Mouse (Mus musculus): ENCODE results near the gene Ppp6r1. TPM values are rescaled to one million over a fixed set of nuclear protein-coding genes. Genes with fewer than 3 reads are reported as not detected.

Ppp6r1 gene
- total RNA-seq (2021) = 100 to 1,000 TPM in 1 of 2 experiments, 10 to 100 TPM in 1; 98.4 to 103 TPM
- long read RNA-seq, experiment 1, transcript Ppp6r1-201 (24 exons, 3,862 nt) = major isoform, 34 of 59 reads
- long read RNA-seq, experiment 1, partial matches to known transcripts = 17 of 59 reads
- long read RNA-seq, experiment 1, other reads (novel, unspliced or antisense) = 8 of 59 reads
- long read RNA-seq, experiment 2, transcript Ppp6r1-201 (24 exons, 3,862 nt) = major isoform, 82 of 133 reads
- long read RNA-seq, experiment 2, partial matches to known transcripts = 26 of 133 reads
- long read RNA-seq, experiment 2, other reads (novel, unspliced or antisense) = 25 of 133 reads

DNA sequence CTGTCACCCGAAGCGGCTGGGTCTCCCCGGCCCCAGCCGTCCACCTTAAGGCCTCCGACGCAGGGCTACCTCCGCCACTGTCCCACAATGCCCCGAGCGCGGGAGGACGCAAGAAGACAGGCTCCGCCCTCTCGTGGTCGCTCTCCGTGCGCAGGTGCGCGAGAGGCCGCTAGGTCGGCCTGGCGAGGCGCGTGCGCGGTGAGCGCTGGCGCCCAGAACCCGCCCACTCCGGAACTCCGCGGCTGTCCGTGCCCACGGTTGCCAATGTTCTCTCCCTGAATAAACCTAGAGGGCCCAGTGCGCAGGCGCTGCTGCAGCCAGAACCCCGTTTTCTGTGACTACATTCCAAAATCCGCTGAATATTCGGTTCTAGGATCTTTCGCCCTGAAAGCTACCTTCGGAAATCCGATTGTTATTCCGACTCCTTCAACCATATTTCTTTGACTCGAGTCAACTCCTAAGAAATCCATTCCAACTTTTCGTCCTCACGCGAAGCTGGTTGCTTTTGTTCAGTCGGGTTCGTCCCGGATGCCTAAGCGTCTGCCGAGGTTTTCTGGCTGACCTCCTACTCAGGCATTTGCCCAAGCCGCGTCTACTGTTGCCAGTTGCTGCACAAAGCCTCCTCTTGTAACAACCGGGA is at the start of gene Ppp6r1:
TSS of gene Ppp6r1 (minus strand) at position 108 of the 640 bp plus-strand sequence.
- DNase-seq (ENCODE audit: low spot score in 2 of 2) = peak; percentile 88 to 94

DNA sequence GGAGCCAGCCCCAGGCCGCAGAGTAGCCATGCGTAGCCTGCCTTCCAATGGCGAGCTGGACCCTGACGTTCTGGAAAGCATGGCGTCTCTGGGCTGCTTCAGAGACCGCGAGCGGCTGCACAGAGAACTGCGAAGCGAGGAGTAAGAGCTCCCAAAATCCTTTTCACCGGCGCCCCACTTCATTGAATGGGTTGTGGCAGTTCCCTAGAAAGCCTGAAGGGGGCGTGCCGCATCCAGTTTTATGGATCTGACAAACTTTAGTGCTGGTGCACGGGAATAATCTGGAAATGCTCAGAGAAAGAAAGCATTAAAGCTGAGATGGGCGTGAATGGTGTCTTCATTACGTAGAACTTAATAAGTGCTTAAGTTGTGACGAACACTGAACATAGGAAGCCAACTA is 46.3 kb upstream of the Ppp6r1 start:
- DNase-seq (ENCODE audit: low spot score in 2 of 2) = peak in 1 of 2 experiments; percentile 22

DNA sequence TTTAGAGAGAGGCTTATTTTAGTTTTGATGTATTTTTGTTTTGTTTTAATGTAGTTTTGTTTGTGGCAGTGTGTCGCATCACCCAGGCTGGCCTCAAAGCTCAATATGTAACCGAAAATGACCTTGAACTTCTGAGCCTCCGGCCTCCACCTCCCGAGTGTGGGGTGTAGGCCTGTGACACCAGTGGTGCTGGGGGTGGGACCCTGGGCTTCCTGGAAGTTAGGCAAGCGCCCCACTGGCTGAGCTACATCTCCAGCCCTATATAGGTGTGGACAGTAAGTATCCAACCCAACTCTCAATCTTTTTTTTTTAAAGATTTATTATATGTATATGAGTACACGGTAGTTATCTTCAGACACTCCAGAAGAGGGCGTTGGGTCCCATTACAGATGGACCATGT is 44.4 kb upstream of the Ppp6r1 start:
- DNase-seq (ENCODE audit: low spot score in 2 of 2) = no peak

DNA sequence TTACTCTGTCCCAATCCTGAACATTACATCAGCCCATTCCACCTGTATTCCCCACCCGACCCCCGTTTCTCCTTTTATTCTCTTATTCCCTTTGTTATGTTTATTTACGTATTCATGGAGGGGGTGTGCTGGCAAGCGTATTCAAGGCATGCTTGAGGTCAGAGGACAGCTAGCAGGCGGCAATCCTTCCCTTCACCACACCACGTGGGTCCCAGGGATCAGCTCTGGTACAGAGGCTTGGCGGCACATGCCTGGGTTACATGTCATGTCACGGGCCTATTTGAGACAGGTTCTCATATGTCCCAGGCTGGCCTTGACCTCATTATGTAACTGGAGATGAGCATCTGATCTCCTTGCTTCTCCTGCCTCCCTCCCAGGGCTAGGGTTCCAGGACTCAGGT is 43.5 kb upstream of the Ppp6r1 start:
- DNase-seq (ENCODE audit: low spot score in 2 of 2) = no peak

DNA sequence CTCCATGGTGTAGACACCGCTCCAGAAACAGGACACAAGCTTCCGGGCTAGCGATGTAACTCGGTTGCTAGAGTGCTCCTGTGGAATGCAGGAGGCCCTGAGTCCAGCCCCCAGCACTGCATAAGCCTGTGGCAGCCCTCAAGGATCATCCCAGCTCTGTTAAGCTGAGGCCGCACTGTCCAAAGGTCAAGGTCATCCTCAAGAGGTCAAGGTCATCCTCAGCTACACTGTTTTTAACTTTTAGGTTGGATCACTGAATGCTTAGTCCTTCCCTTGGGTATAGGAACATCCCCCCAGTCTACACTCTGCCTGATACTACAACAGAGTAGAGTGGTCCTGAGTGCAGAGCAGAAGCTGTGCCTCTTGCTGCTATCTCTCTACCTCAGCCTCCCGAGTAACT is 34.2 kb upstream of the Ppp6r1 start:
- DNase-seq (ENCODE audit: low spot score in 2 of 2) = no peak

- DNase-seq (ENCODE audit: low spot score in 2 of 2) = no peak
Measured at GRCm38 (mm10) chr7:4690951-4691653, 32.3 kb upstream of the Ppp6r1 start.

- DNase-seq (ENCODE audit: low spot score in 2 of 2) = peak; percentile 33 to 45
Measured at GRCm38 (mm10) chr7:4690387-4690786, 31.6 kb upstream of the Ppp6r1 start, which contains the start of gene Brsk1. TSS of gene Brsk1 (plus strand) at chr7:4690604.

DNA sequence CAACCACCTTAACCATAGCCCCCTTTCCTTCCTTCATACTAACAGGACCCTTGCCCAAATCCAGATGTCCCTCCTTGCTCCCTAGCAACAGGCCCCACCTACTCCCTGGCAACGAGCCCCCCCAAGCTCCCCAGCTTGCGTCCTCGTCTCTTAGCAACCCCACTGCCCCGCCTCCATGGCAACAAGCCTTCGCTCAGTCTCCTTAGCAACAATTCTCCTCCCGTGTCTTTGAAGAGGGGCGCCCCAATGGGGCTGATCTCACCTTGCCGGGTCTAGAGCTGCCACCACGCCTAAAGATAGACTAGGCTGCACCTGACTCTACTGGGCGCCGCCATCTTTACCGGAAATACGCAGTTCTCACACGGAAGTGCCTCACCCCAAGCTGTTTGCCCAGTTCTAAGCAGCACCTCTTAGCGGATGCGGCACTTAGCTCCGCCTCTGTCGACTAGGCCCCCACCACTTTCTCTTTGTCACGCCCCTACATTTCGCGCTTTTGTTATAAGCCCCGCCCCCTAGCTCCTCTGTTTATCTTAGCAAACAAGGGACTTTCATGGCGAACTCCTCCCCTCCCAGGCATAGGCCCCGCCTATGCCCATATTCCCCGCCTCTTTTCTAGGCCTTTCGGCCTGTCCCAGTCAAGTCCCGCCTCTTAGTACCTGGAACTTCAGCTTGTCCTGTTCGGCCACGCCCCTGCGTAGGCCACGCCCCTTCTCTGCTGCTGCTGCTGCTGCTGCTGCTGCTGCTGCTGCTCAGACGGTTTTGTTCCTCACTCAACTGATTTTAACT is 26.0 kb upstream of the Ppp6r1 start, which contains the start of gene Hspbp1:
TSS of gene Hspbp1 (minus strand) at position 437 of the 786 bp plus-strand sequence.
- DNase-seq (ENCODE audit: low spot score in 2 of 2) = peak; percentile 68 to 87

DNA sequence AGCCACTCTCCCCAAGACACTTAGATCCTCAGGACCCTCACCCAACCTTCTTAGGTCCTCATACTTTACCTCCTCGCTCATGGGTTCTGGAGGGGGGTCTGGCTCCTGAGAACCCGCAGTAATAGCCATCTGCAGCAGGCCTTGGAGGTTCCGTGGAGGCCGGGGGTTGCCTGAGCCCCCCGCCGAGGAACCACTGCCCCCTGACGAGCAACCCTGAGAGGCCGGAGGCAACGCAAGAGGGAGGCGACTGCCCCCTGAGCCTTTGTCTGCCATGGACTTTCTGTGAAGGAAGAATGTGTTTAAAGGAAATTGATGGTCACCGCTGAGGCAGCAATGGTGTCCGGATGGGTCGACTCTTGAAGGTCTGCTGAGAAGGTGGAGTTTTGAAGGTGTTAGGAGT is 25.4 kb upstream of the Ppp6r1 start:
- DNase-seq (ENCODE audit: low spot score in 2 of 2) = no peak

DNA sequence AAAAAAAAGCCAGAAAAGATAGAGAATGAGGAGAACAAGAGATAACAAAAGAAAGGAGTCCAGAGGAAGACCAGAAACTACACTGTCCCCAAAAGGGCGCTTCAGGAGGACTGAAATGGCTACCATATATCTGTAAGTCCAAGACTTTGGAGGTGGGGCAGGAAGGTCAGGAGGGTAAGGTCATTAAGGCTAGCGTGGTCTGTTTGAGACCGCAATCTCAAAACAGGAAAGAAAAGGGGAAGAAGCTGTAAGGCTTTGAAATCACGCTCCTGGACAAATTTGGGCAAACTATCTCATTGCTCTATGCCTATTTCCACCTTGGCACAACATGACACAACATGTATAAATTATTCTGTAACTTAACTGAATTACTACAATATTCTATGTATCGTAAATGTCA is 24.5 kb upstream of the Ppp6r1 start:
- DNase-seq (ENCODE audit: low spot score in 2 of 2) = no peak

- no peak for DNase-seq (ENCODE audit: low spot score in 2 of 2)
Measured at GRCm38 (mm10) chr7:4675200-4675599, 16.4 kb upstream of the Ppp6r1 start.

DNA sequence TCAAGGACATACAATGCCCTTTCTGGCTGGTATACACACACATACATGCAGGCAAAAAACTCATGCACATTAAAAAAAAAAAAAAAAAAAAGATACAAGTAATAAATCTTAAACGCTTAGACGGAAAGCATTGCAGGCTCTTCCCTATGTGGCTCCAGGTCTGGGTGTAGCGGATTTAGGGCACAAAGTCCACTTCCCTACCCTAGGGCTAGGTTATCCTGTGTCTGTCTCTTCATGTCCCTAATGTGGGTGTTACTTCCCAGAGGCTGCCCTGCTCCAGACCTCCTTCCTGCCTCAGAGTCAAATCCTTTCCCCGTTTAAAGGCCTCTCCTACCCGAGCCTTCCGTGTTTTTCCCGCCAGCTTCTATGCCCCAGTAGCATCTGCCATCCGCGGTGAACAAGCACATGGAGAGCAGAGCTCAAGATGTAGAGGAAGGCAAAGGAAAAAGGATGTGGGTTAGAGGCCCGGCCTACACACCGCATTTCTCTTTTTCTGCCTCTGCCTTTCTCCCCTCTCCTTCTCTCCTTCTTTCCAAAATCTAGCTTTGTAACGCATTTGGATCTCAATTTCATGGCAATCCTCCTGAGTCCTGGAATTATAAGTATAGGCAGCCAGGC is 15.4 kb upstream of the Ppp6r1 start:
- DNase-seq (ENCODE audit: low spot score in 2 of 2) = no peak

- DNase-seq (ENCODE audit: low spot score in 2 of 2) = no peak
Measured at GRCm38 (mm10) chr7:4671956-4672355, 13.1 kb upstream of the Ppp6r1 start.

DNA sequence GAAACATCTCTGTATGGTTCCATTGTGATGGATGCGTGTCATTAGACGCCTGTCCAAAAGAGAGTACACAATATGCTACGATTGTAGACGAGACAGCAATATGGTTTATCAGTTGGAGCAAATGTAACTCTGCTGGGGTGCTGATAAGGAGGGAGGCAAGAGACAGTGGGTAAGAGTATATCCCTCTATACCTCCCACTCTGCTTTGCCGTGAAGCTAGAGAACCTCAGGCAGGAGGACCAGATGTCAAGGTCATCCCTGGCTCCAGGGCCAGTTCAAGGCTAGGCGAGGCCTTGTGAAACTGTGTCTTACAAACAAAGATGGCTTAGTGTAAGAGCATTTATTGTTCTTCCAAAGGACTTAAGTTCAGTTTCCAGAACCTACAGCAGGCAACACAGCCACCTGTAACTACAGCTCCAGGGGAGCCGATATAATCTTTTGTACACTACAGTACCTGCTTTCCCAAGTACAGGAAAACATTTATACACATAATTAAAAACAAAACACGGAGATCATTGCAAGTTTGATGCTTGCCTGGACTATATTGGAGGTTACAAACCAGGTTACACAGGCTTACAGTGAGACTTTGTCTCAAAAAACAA is 11.9 kb upstream of the Ppp6r1 start:
- DNase-seq (ENCODE audit: low spot score in 2 of 2) = no peak

- no peak for DNase-seq (ENCODE audit: low spot score in 2 of 2)
Measured at GRCm38 (mm10) chr7:4669156-4669555, 10.3 kb upstream of the Ppp6r1 start.

- DNase-seq (ENCODE audit: low spot score in 2 of 2) = no peak
Measured at GRCm38 (mm10) chr7:4668506-4668905, 9.7 kb upstream of the Ppp6r1 start.

DNA sequence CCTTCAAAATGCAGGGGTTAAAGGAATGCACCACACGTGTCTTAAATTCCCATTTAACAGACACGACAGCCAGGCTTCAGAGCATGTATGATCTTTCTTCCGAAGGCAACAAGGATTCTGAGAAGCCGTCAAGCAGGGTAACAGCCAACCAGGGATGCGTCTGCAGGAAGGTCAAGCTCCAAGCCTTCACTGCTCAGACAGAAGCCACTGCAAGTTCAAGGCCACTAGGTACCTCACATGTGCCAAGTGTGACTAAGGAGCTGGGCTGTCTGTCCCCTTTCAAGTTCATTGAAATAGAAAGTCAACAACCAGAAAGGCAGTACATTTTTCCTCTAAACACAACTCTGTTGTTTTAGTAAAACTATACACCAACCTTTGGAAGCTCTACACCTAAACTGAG is 8.1 kb upstream of the Ppp6r1 start:
- DNase-seq (ENCODE audit: low spot score in 2 of 2) = no peak

- DNase-seq (ENCODE audit: low spot score in 2 of 2) = no peak
Measured at GRCm38 (mm10) chr7:4663742-4664141, 4.9 kb upstream of the Ppp6r1 start.

DNA sequence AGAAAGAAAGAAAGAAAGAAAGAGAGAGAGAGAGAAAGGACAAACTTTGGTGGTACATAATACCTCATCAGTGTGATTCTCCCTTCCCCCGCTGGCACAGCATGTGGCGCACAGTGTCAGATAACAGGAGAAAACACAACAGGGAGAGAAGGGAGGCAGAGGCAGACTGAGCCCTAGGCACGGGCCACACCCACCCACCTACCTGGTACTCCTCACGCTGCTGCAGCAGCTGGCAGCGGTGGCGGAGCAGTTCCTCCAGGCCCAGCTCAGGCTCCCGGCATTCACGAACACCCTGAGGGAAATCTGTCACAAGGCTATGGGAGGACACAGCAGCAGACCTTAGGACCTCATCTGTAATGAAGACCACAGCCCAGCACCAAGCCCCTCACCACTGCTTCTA is 4.4 kb upstream of the Ppp6r1 start:
- no peak for DNase-seq (ENCODE audit: low spot score in 2 of 2)

DNA sequence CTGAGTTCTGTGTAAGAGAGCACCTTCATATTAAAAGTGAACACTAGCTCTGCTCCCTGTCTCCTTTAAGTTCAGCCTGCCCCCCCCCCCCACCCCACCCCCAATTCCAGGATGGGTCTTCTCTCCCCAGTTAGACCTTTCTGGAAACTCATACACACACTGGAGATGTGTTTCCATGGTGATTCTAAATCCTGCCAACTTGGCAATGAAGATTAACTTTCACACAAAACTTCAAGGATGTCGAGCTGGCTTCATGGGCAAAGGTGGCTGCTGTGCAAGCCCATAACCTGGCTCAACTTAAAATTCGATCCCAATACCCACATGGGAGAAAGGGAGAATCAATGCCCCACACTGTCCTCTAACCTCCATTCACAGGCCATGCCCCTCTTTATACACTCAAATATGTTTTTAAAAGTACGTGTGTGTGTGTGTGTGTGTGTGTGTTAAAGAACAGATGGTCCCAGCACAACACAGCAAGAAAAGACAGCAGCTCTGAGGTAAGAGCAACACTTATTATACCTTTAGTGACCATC is 1.2 kb upstream of the Ppp6r1 start:
- no peak for DNase-seq (ENCODE audit: low spot score in 2 of 2)

All from adrenal gland, postnatal 4 days (tissue).